Mouse (Mus musculus): ENCODE measurements around the gene Tcf7l1.

GRCm38 (mm10) chr6:72581625-72582382 lies 207.2 kb downstream of the Tcf7l1 start:
- TF ChIP-seq POLR2A (IDR thresholded peaks at IDR 0.05; ENCODE audit: borderline replicate concordance, insufficient read depth, low read length), result no peak
- no peak for TF ChIP-seq CTCF (IDR thresholded peaks at IDR 0.05; ENCODE audit: borderline replicate concordance, insufficient read depth, low read depth, low read length)

Data from cerebellum, adult 2 months (tissue).